Mouse (Mus musculus) large intestine, adult 2 months (tissue): ENCODE measurements around the gene Ucp3. TPM values are rescaled to one million over a fixed set of nuclear protein-coding genes. Genes with fewer than 3 reads are reported as not detected.

Experiments
- DNase-seq: peaks from one replicate; pipeline ENCODE4 v3.0.0-alpha.2; 2012; ENCODE audit warnings: low read depth, low spot score
- WGBS: fragments of 180-500 bp; shearing (Covaris S2); methylation state at CpG from one replicate; pipeline ENCODE4 v1.1.7; 2018; 5-methylcytosine and 5-hydroxymethylcytosine counted together
- polyA plus RNA-seq: library from polyadenylated mRNA; depleted of rRNA; stranded (reverse); fragments of >200 nt; gene quantifications from 2 replicates; pipeline ENCODE4 v1.2.3, GENCODE M21; 2012

Ucp3 gene
- polyA plus RNA-seq, 1 experiment: 0.19 TPM

DNA sequence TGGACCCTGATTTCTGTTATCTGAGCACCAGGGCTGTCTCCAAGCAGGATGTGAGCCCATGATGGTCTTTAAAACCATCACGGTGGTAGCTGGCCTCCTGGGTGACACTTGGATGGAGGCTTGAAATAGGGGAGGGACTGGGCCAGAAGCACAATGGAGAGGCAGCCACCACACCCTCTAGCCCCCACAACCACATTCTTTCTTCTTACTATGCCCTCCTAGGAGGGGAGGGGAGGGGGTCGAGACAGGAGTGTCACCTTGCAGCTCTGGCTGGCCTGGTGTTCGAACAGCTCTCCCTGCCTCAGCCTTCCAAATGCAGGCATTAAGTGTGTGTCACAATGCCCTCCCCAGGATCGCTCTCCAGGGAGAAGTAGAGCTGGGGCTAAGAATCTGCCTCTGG, 24.6 kb downstream of the Ucp3 start:
- 77% methylated on average over 4 of the region's 4 CpGs for WGBS
- DNase-seq: no peak

DNA sequence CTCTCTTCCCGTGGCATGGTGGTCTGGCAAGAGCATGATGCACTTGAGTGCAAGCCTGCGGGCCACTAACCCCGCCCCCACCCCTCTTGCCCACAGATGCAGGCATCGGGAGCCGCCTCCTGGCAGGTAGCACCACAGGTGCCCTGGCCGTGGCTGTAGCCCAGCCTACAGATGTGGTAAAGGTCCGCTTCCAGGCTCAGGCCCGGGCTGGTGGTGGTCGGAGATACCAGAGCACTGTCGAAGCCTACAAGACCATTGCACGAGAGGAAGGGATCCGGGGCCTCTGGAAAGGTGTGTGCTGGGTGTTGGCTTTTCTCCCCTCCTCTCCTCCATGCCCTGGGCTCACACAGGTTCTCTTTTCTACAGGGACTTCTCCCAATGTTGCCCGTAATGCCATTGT, 25.2 kb downstream of the Ucp3 start:
- DNase-seq: no peak
- WGBS: 86% methylated on average over 13 of the region's 13 CpGs

GRCm38 (mm10) chr7:100499465-100499864, 26.7 kb downstream of the Ucp3 start:
- no peak for DNase-seq

DNA sequence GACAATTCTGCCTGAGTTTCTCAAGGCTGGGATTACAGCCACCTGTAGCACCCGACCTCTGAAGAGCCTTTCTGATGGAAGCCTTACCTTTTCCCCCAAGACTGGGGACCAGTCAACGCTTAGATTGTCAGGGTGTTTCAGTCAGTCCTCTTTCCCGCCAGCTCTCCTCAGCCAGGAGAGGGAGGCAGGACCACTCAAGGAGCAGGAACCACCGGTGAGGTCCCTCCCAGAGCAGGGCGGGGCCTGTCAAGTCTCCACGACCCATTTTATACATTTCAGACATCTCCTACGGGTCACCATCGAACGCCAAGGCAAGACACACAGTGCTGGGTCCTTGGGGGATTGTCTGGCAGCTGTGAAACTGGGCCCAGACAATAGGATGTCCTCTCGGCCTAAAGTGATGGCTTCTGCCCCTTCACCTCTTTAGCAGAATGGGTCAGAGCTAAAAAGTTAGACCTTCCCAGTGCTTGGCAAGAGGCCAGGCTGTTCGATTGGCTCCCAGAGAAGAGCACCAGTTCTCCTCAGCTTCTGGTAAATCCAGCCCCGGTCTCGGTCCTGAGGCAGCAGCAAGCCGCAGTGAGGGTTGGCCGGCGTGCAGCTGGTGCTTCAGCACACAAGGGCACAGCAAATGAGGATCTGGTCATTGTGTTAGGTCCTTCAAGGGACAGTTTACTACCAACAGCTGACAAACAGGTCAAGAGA, 27.6 kb downstream of the Ucp3 start:
- WGBS: 44% methylated on average over 16 of the region's 16 CpGs
- no peak for DNase-seq

GRCm38 (mm10) chr7:100501027-100501843, 28.4 kb downstream of the Ucp3 start:
- WGBS: 44% methylated on average over 6 of the region's 6 CpGs
- no peak for DNase-seq

DNA sequence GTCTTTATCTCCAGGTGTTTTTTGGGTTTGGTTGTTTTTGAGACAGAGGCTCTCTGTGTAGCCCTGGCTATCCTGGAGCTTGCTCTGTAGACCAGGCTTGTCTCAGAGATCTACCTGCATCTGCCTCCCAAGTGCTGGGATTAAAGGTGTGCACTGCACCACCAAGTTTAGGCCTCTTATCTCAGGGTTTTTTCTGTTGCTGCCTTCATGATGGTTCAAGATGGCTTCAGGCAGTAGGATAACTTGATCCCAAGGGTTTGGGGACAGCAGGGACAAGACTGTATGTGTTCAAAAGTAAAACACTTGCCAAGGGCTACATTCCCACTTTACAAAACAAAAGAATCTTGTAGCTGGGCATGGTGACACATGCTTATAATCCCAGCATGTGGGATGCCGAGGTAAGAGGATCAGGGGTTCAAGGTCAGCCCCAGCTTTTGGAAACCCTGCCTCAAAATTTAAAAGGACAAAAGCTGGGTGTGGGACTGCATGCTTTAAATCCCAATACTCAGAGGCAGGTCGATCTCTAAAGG, 29.1 kb downstream of the Ucp3 start:
- DNase-seq: no peak
- WGBS: 17% methylated on average over 2 of the region's 2 CpGs

DNA sequence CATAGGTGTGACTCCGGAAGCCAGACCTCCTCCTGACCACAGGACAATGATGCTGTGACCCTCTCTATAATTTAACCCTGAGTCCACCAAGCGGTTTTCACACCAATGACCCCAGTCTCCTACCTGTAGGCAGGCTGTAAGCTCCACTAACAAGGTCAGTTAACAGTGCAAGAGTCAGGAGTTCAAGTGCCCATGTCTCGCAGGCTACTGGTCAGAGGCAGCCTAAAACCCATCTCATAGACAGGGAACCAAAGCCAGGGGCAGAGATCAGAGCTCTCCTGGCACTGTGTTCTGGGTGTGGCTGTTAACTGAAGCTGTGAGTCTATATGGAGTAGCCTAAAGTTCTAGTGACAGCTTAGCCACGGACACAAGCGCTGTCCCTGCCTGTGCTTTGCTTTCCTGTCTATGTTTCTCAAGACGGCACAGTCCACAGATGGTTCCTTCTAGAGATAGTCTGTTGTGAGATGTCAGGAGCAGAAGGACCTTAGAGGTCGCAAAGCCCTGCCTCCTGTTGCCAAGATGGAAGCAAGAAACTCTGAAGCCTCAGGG, 29.7 kb downstream of the Ucp3 start:
- WGBS: 33% methylated on average over 7 of the region's 7 CpGs
- DNase-seq: no peak

- DNase-seq: no peak
- 36% methylated on average over 5 of the region's 5 CpGs for WGBS
Observed at GRCm38 (mm10) chr7:100503076-100503475, 30.3 kb downstream of the Ucp3 start.

DNA sequence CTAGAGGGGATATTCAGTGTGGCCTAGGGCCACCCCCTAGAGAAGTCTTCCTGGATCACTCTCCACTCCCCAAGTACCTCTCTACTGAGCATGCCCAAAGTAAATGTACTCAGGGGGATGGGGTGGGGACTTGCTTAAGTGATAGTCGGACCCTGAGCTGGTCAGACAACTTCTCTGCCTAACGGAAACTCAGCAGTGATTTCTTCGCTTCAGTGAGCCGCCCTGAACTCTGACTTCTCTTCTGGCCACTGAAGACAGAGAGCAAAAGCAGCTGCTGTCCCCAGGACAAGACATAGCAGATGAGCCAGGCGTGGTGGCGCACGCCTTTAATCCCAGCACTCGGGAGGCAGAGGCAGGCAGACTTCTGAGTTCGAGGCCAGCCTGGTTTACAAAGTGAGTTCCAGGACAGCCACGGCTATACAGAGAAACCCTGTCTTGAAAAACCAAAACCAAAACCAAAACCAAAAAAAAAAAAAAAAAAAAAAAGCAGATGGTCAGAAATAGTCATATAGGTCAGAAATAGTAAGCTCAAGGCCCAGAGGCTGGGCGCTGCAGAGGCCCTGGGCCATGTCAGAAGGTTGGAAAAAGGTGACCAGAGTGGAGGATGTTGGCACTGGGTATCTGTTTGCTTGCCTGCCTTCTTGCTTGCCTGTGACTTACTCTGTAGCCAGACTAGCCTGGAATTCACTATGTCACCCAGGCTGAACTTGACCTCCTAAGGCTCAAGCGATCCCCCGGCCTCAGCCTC, 32.1 kb downstream of the Ucp3 start:
- 43% methylated on average over 13 of the region's 13 CpGs for WGBS
- no peak for DNase-seq

- no peak for DNase-seq
- 36% methylated on average over 4 of the region's 4 CpGs for WGBS
Observed at GRCm38 (mm10) chr7:100506494-100506893, 33.7 kb downstream of the Ucp3 start.

GRCm38 (mm10) chr7:100508670-100509069, 35.9 kb downstream of the Ucp3 start:
- DNase-seq: no peak
- 25% methylated on average over 3 of the region's 3 CpGs for WGBS

GRCm38 (mm10) chr7:100511602-100512001, 38.8 kb downstream of the Ucp3 start:
- no peak for DNase-seq
- WGBS: 66% methylated on average over 8 of the region's 8 CpGs

GRCm38 (mm10) chr7:100514573-100514972, 41.8 kb downstream of the Ucp3 start, which contains the start of gene Dnajb13:
Gene Dnajb13 (minus strand): TSS chr7:100514960.
- DNase-seq: no peak

GRCm38 (mm10) chr7:100520204-100520603, 47.4 kb downstream of the Ucp3 start:
- WGBS: 36% methylated on average over 7 of the region's 7 CpGs
- no peak for DNase-seq

More at GRCm38 (mm10) chr7:100514573-100514972, 41.8 kb downstream of the Ucp3 start, which contains the start of gene Dnajb13:
- WGBS: 69% methylated on average over 11 of the region's 11 CpGs

GRCm38 (mm10) chr7:100520663-100521285, 48.0 kb downstream of the Ucp3 start:
- 14% methylated on average over 10 of the region's 10 CpGs for WGBS

GRCm38 (mm10) chr7:100522222-100522621, 49.4 kb downstream of the Ucp3 start:
- WGBS: 83% methylated on average over 3 of the region's 3 CpGs
- DNase-seq: no peak

More at GRCm38 (mm10) chr7:100520663-100521285, 48.0 kb downstream of the Ucp3 start:
- no peak for DNase-seq

DNA sequence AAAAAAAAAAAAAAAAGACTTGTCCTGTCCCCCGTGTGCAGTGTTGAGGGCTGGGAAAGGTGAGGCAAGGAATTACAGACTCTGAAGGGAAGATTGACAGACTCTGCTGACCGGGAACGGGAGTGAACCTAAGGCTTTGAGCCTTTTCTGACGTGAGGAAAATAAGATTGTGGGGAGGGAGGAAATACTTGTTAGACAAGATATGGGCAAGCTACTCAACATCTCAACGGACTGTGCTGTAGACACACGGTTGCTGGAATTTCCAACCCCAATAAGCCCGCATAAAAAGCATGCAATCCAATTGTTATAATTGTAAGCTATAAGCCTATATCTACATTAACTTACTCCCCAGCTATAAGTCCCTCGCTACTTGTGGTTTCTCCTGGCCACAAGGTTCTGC, 51.9 kb downstream of the Ucp3 start:
- DNase-seq: no peak
- 28% methylated on average over 8 of the region's 8 CpGs for WGBS

DNA sequence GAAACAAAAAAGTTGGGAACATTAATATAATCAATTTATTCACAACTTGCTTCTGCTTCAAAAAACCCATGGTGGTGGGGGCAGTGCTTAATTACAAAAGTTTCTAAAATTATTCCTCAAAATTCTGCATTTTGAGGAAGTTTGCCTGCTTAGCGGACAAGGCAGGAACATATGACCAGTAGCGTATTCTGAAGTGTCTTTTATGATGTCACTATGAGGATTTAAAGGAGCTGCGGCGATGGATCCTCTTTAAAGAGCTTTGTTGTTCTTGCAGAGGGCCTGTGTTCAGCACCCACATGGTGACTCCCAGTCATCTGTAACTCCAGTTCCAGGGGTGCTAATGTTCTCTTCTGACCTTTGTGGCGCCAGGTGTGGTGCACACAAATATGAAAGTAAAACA, 58.0 kb downstream of the Ucp3 start:
- no peak for DNase-seq
- WGBS: 55% methylated on average over 5 of the region's 5 CpGs

GRCm38 (mm10) chr7:100533503-100533902, 60.7 kb downstream of the Ucp3 start:
- 14% methylated on average over 2 of the region's 2 CpGs for WGBS
- no peak for DNase-seq
